Mouse (Mus musculus) liver, embryonic 18 days (tissue): ENCODE data around the gene Txn1. TPM values are rescaled to one million over a fixed set of nuclear protein-coding genes. Genes with fewer than 3 reads are reported as not detected.

Experiments used
- polyA plus RNA-seq: library from polyadenylated mRNA; depleted of rRNA; stranded (reverse); fragments of >200 nt; gene quantifications from 2 replicates; pipeline ENCODE4 v1.2.3, GENCODE M21; 2012; rRNA removed

The Txn1 gene
- 179 TPM in 2 replicates for polyA plus RNA-seq

DNA sequence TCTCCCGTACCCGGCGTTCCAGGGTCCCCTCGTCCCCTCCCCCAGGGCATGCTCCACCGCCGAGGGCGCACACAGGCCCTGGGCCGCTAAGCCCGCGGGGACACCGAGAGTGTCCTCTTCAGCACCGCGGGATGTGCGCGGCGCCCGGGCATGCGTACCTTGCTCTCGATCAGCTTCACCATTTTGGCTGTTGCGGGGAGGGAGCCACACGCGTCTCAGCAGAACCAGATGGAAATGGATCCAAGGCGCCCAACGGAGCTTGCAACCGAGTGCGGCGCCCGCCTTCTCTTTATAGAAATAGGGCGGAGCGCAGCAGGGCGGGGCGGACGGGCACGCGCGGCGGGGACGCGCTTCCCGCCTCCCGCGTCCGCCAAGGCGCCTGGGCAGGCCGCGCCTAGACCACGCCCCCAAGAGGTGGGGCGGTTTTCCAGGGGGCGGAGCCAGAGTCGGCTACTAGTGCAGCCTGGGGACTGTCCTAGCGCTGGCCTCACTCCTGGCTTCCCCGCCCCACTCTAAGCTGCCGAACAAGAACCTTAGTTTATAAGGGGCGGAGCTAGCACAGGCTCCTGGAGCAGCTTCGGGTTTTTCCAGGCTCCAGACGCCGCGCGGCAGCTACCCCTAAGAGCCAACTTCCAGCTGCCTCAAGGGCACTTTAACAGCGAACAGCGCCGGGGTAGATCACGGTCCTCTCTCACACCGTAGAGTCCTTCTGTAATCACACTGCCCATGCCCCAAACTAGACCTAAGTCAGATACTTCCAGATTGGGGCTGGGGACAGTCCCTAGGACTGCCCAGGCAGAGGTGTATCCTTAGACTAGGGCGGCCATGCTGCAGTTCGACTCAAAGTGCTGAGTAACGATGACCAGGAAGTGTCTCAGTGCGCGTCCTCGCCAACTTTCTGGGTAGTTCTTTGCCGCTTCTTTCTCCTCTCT, at the start of gene Txn1:
TSS of gene Txn1 (minus strand) at position 383 of the 932 bp plus-strand sequence.

DNA sequence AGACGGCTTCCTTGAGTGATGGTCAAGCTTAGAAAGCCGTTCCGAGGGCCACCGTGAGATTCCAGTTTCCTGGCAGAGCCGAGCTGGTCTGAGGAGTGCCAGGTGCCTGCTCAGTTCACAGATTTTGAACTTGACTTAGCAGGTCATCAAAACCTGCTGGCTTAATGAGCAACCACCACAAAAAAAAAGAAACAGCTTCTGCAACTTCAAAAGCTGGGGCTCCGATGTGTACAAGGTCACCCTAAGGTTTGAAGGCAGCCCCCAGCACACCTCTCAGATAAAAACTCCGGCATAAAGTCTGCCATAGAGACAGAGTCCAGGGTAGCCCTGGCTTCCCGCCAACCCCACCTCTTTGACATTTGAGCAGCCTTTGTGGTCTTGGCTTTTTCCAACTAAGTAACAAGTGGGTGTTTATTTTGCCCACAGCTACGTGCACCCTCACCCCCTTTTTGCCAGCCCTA, 40.0 kb downstream of the Txn1 start, which contains the start of gene D630039A03Rik:
TSS of gene D630039A03Rik (minus strand) at position 97 of the 461 bp plus-strand sequence.

Other genes with a start within 250 kb of the Txn1 start
- 2.0 and 2.2 TPM in 2 replicates for gene Akap2, start 238.8 kb downstream of the Txn1 start, polyA plus RNA-seq
- gene D630039A03Rik, start 40.1 kb downstream of the Txn1 start, polyA plus RNA-seq = 1.7 and 2.2 TPM in 2 replicates
- gene Txndc8, start 52.7 kb upstream of the Txn1 start, polyA plus RNA-seq = not detected in 2 replicates